Mouse (Mus musculus) CD4-positive, CD25-positive, alpha-beta regulatory T cell (primary cell): ENCODE measurements around the gene Strap. TPM values are rescaled to one million over a fixed set of nuclear protein-coding genes. Genes with fewer than 3 reads are reported as not detected.

Experiments
- polyA plus RNA-seq: library from polyadenylated mRNA; unstranded; fragments of 100-300 nt; shearing (Covaris generic); gene quantifications from one replicate; pipeline ENCODE4 v1.2.1, GENCODE M21; 2017

Gene Strap
- polyA plus RNA-seq, result 108 TPM

GRCm38 (mm10) chr6:137734846-137735609 is at the start of gene Strap:
Gene Strap (plus strand): TSS chr6:137735078.

DNA sequence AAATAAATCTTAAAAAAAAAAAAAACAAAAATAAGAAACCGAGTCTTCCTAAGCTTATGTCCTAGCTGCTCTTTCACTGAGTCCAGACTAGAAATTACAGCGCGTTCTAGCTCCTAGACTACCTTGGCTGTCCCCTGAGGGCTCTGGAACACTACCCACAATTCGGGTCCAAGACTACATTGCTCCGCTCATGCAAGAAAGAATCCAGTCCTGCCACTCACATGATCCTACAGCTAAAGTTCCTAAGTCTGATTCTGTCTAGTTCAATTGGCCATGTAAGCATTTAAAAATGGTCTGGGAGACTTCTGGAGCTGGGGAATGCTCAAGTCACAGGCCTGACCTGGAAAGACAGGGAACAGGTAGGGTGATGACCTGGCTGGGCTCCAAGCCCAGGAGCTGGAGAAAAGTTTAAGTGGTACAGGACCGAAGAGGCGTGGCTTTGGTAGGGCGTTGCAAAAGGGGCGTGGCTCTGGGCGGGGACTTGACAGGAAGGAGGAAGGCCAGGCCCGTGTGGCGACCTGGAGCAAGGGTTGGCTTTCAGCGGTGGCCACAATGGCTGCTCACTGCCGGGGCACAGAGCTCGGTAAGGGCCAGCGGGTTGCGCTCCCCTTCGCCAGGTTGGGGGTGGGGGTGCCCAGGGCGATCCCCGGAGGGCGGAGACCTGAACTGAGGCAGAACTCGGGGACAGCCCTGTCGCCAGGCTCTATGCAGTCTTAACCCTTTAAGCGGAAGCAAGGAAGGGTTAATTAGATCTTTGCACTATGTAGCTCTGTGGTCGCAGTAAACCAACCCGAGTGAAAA is 19.4 kb downstream of the Strap start, which contains the start of gene Dera:
TSS of gene Dera (plus strand) at position 491 of the 801 bp plus-strand sequence.

Other genes with a start within 250 kb of the Strap start
- 0.71 TPM for gene Eps8, start 80.2 kb upstream of the Strap start, polyA plus RNA-seq
- 72.5 TPM for gene Dera, start 19.5 kb downstream of the Strap start, polyA plus RNA-seq